Mouse (Mus musculus): ENCODE results near the gene 1700020L24Rik.

- no peak for TF ChIP-seq CTCF (IDR thresholded peaks at IDR 0.05)
- TF ChIP-seq EP300 (IDR thresholded peaks at IDR 0.05) = no peak
Observed at GRCm38 (mm10) chr11:83409087-83409754, 28.3 kb upstream of the 1700020L24Rik start, which contains the start of gene Rasl10b.

Data from lung, postnatal 0 days (tissue).